Mouse (Mus musculus): ENCODE measurements around the gene Hoxc10.

DNA sequence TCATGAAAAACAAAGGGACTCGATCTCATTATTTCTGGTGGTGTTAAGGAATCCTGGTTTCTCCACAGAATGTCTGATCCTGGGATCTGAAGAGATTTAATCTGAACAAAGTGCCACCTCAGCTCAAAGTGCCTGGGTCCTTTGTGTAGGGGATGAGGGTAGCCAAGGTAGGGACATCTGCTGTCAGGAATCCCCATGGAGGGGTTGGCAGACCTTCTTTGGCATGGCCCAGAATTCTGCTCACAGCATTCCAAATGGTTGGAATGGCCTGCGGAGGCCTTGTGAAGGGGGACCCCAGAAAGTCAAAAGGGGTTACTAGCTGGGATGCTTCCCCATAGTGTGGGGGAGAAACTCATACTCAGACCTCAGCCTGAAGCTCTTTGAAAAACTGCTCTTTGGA lies 17.8 kb upstream of the Hoxc10 start:
- TF ChIP-seq GATA1 (IDR thresholded peaks at IDR 0.05; ENCODE audit: borderline replicate concordance, low read length) (no peak), FLI1 (IDR thresholded peaks at IDR 0.05; ENCODE audit: low read length) (no peak)
